Mouse (Mus musculus) limb, embryonic 14.5 days (tissue): ENCODE results near the gene Tle4. TPM values are rescaled to one million over a fixed set of nuclear protein-coding genes. Genes with fewer than 3 reads are reported as not detected.

Experiments used
- ATAC-seq: fragments of 200-750 bp; cut with Nextera tagmentation; 2 replicates; pipeline ENCODE4 v1.8.0; 2017; ENCODE audit warnings: low read depth, moderate number of reproducible peaks, moderate TSS enrichment; ENCODE audit not compliant: low FRiP score
- DNase-seq: peaks from one replicate; pipeline ENCODE4 v3.0.0-alpha.2; 2015; ENCODE audit warnings: low spot score
- H3K27ac ChIP-seq: fragments of 300-500 bp; sonication (generic); replicated peaks from 2 replicates; pipeline ENCODE4 v1.5.1; 2014; ENCODE audit warnings: low read depth, mild to moderate bottlenecking, low read length, moderate library complexity, mixed read lengths
- H3K27me3 ChIP-seq: fragments of 300-500 bp; sonication (generic); 2 replicates; pipeline ENCODE4 v1.6.1; 2014; ENCODE audit warnings: low read length, mixed read lengths; ENCODE audit not compliant: control insufficient read depth, insufficient read depth
- H3K36me3 ChIP-seq: fragments of 300-500 bp; sonication (generic); 2 replicates; pipeline ENCODE4 v1.6.1; 2014; ENCODE audit warnings: mild to moderate bottlenecking, low read length, moderate library complexity, mixed read lengths; ENCODE audit not compliant: control insufficient read depth, insufficient read depth
- H3K4me1 ChIP-seq: fragments of 300-500 bp; sonication (generic); 2 replicates; pipeline ENCODE4 v1.6.1; 2014; ENCODE audit warnings: antibody characterized with exemption, low read length, mixed read lengths; ENCODE audit not compliant: control insufficient read depth, insufficient read depth
- H3K4me2 ChIP-seq: fragments of 300-500 bp; sonication (generic); replicated peaks from 2 replicates; pipeline ENCODE4 v1.6.1; 2014; ENCODE audit warnings: low read depth, mild to moderate bottlenecking, low read length, moderate library complexity; ENCODE audit not compliant: severe bottlenecking
- H3K4me3 ChIP-seq: fragments of 300-500 bp; sonication (generic); replicated peaks from 2 replicates; pipeline ENCODE4 v1.5.1; 2014; ENCODE audit warnings: low read length
- H3K9ac ChIP-seq: fragments of 300-500 bp; sonication (generic); 2 replicates; pipeline ENCODE4 v1.6.1; 2014; ENCODE audit warnings: mild to moderate bottlenecking, low read depth, low read length, moderate library complexity; ENCODE audit not compliant: severe bottlenecking
- H3K9me3 ChIP-seq: fragments of 300-500 bp; sonication (generic); 2 replicates; pipeline ENCODE4 v1.6.1; 2016; ENCODE audit warnings: low read length; ENCODE audit not compliant: control insufficient read depth
- POLR2A ChIP-seq: fragments of 200-500 bp; IDR thresholded peaks from 2 replicates; pipeline ENCODE4 v1.8.0; 2012; ENCODE audit warnings: inconsistent platforms, mild to moderate bottlenecking, moderate library complexity, borderline replicate concordance; ENCODE audit not compliant: insufficient read depth, insufficient read length; ENCODE audit errors: extremely low read depth
- WGBS: fragments of 180-500 bp; shearing (Covaris S2); extraction: QIAGEN DNeasy Blood & Tissue Kit; methylation state at CpG from one replicate; pipeline ENCODE4 v1.1.7; 2014; 5-methylcytosine and 5-hydroxymethylcytosine counted together
- polyA plus RNA-seq, 2 experiments: library from polyadenylated mRNA; depleted of rRNA in 1 of 2; stranded (reverse) in 1 of 2; unstranded in 1 of 2; fragments of >200 nt; fragmentation: Nextera tagmentation in 1 of 2; extraction: Ambion mirVana in 1 of 2; gene quantifications; 2 replicates each; pipeline versions ENCODE4 v1.2.1 to v1.2.3; 2012 to 2014

Tle4 gene
- polyA plus RNA-seq, 2 experiments = 20.3 to 20.6 TPM

GRCm38 (mm10) chr19:14447474-14447873 lies 150.4 kb downstream of the Tle4 start:
- H3K9me3 ChIP-seq = no peaks in the 10 kb centered on the region
- ATAC-seq (no peak), DNase-seq (no peak)
- no peak overlapping the region for H3K4me3 ChIP-seq
- 89% methylated on average over 1 of the region's 1 CpGs for WGBS
- H3K27ac ChIP-seq = no peak overlapping the region
- H3K4me1 ChIP-seq = no peaks in the 10 kb centered on the region
- peaks cover 44% of the 10 kb centered on the region for H3K36me3 ChIP-seq
- H3K9ac ChIP-seq = no peak overlapping the region
- H3K4me2 ChIP-seq = no peak overlapping the region
- TF ChIP-seq POLR2A = no peak
- H3K27me3 ChIP-seq = no peaks in the 10 kb centered on the region

DNA sequence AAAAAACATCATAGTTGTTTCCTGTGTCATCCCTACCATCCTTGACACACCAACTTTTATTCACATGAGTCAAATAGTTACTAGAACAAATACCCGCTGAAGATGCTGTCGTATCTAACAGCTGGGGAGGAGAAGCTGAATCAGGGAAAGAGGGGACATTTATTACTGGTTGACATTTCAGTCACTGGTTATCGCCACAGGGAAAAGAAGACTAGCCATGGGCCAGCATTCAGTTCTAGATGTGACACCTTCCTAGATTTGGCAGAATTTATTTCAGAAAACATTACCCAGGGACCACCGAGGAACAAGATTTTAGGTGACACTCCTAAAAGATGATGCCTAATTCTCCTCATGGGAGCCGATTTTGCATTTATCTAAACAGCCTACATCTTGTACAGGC lies 156.0 kb downstream of the Tle4 start:
- Histone ChIP-seq H3K4me2 (no peak overlapping the region), H3K4me1 (no peaks in the 10 kb centered on the region), H3K27ac (no peak overlapping the region), H3K9me3 (no peaks in the 10 kb centered on the region), H3K9ac (no peak overlapping the region), H3K36me3 (peaks cover 5% of the 10 kb centered on the region; the same call in 1 of the 2 replicates), H3K4me3 (no peak overlapping the region), H3K27me3 (no peaks in the 10 kb centered on the region)
- no peak for ATAC-seq
- 89% methylated on average over 5 of the region's 5 CpGs for WGBS
- DNase-seq = no peak
- TF ChIP-seq POLR2A = no peak

DNA sequence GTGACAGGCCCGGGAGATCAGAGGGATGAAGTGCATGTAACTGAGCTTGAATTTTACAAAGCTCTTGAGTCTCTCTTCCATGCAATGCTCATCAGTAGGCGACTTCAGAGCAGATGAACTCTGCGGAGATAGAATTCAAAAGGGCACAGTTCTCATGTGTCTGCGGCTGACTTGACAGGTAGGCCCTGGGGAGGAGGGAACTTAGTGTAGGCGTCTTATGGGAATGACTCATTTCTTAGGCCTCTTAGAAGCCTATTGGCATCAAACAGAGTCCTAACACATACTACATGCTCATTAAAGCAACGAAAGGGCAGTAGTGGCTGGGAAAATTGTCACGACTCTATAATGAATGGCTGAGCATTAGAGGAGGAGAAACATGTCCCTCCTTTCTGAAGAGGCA lies 160.6 kb downstream of the Tle4 start:
- WGBS = 65% methylated on average over 7 of the region's 7 CpGs
- no peaks in the 10 kb centered on the region for H3K9me3 ChIP-seq
- no peak overlapping the region for H3K27ac ChIP-seq
- H3K27me3 ChIP-seq = no peaks in the 10 kb centered on the region
- peaks cover 7% of the 10 kb centered on the region for H3K4me1 ChIP-seq
- H3K9ac ChIP-seq = no peak overlapping the region
- no peak for ATAC-seq
- H3K4me2 ChIP-seq = no peak overlapping the region
- no peak for TF ChIP-seq POLR2A
- DNase-seq = no peak
- no peaks in the 10 kb centered on the region for H3K36me3 ChIP-seq
- no peak overlapping the region for H3K4me3 ChIP-seq

GRCm38 (mm10) chr19:14436567-14436966 lies 161.3 kb downstream of the Tle4 start:
- ATAC-seq (no peak), DNase-seq (no peak)
- WGBS = 53% methylated on average over 2 of the region's 2 CpGs
- no peaks in the 10 kb centered on the region for H3K27me3 ChIP-seq
- no peak overlapping the region for H3K9ac ChIP-seq
- peaks cover 7% of the 10 kb centered on the region for H3K4me1 ChIP-seq
- no peaks in the 10 kb centered on the region for H3K9me3 ChIP-seq
- H3K4me2 ChIP-seq = no peak overlapping the region
- no peaks in the 10 kb centered on the region for H3K36me3 ChIP-seq
- TF ChIP-seq POLR2A = no peak
- H3K4me3 ChIP-seq = no peak overlapping the region
- no peak overlapping the region for H3K27ac ChIP-seq

GRCm38 (mm10) chr19:14435681-14436376 lies 162.0 kb downstream of the Tle4 start:
- TF ChIP-seq POLR2A = no peak
- Histone ChIP-seq H3K27ac (no peak overlapping the region), H3K4me2 (peak overlapping the region; percentile 7; the same call in 1 of the 2 replicates), H3K4me3 (no peak overlapping the region), H3K4me1 (peaks cover 7% of the 10 kb centered on the region), H3K9me3 (no peaks in the 10 kb centered on the region), H3K36me3 (no peaks in the 10 kb centered on the region), H3K27me3 (no peaks in the 10 kb centered on the region), H3K9ac (no peak overlapping the region)
- ATAC-seq (no peak), DNase-seq (peak; percentile 39)
- WGBS = 29% methylated on average over 14 of the region's 14 CpGs
